Mouse (Mus musculus) myocyte (in vitro differentiated cells): ENCODE measurements around the gene Lctl.

ENCODE experiments used
- MAX ChIP-seq: IDR thresholded peaks from one replicate; pipeline ENCODE4 v1.6.1; 2011; ENCODE audit warnings: low read depth, mild to moderate bottlenecking, control low read depth
- MYOD1 ChIP-seq, 3 experiments: IDR thresholded peaks; one replicate each; pipeline ENCODE4 v1.6.1; 2011; ENCODE audit warnings: control low read depth in 2 of 3, low read depth in 2 of 3, mild to moderate bottlenecking in 2 of 3, moderate library complexity in 1 of 3; ENCODE audit not compliant: insufficient read length in 2 of 3, control insufficient read depth in 1 of 3
- POLR2A ChIP-seq: IDR thresholded peaks from one replicate; pipeline ENCODE4 v1.6.1; 2011; ENCODE audit warnings: low read depth, mild to moderate bottlenecking, control low read depth, moderate library complexity; ENCODE audit not compliant: insufficient read length
- POLR2AphosphoS2 ChIP-seq: IDR thresholded peaks from one replicate; pipeline ENCODE4 v1.6.1; 2011; ENCODE audit warnings: low read depth, control low read depth; ENCODE audit not compliant: insufficient read length
- TCF12 ChIP-seq: IDR thresholded peaks from one replicate; pipeline ENCODE4 v1.6.1; 2011; ENCODE audit warnings: mild to moderate bottlenecking, control low read depth; ENCODE audit not compliant: poor library complexity, insufficient read depth, severe bottlenecking
- TCF3 ChIP-seq: IDR thresholded peaks from one replicate; pipeline ENCODE4 v1.6.1; 2011; ENCODE audit warnings: low read depth, control low read depth; ENCODE audit not compliant: insufficient read length

- TF ChIP-seq TCF12 (no peak), POLR2A (no peak), MYOD1 (IDR thresholded peaks at IDR 0.05; ENCODE audit: control insufficient read depth in 1 of 3, insufficient read length in 2 of 3, low read depth in 2 of 3) (no peak), MAX (no peak), TCF3 (no peak), POLR2AphosphoS2 (no peak)
These were observed 32.7 kb upstream of the Lctl start for GRCm38 (mm10) chr9:64084231-64084630.
